Mouse (Mus musculus) frontal cortex, postnatal 36 days (tissue): ENCODE data around the gene Gm10401.
A peak's percentile ranks its signal among the peaks of the same experiment; 100 is the strongest.
"Not testable (repeated sequence)": the region's sequence is repeated elsewhere in the genome, so short reads cannot be mapped to it uniquely, and the experiment has no call there.

Experiments used
- DNase-seq, 2 experiments: peaks; one replicate each; pipeline ENCODE4 v3.0.0; 2022; ENCODE audit warnings: low spot score in 2 of 2

Gene Gm10401

DNA sequence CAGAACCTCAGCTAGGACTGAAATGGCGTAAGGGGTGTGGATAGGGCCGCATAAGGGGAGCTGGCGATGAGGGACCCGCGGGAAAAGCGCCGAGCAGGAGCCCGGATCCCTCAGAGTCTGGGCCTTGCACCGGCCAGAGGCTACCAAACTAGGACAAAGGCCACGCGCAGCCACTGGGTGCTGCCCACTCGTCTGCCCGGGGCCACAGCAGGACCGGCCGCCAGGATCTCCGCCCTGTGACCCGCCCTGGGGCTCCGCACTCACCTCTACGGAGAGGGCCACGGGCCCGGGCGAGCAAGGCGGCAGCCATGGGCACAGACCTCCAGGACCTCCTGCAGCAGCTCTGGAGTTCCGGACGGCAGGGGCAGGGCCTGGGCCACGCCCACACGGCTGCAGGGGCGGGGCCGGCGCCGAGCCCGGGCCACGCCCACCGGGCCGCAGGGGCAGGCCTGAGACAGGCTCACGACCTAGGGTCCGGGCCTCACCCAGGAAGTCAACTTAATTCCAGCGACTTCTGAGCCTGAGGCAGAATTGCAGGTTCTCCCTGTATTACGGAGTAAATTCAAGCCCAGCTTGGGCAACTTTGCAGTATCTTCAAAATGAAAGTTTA, 21.0 kb upstream of the Gm10401 start, which contains the start of gene Acads:
Gene Acads (minus strand): TSS at position 386 of the 610 bp plus-strand sequence.
- DNase-seq = peak; percentile 40 to 44

GRCm38 (mm10) chr5:115117467-115117866, 19.4 kb upstream of the Gm10401 start:
- no peak for DNase-seq

DNA sequence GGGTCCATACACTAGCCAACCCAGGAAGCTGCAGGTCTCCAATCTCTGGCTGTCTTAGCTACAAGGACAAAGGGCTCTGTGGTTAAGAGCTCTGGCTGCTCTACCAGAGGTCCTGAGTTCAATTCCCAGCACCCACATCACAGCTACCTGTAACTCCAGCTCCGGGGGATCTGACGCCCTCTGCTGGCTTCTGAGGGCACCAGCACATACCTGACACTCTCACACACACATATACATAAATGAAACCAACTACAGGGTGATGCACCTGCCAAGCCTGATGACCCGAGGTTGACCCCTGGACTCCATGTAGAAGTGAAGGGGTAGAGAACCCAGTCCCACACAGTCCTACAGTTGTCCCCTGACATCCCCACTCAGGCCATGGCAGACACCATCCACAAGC, 18.3 kb upstream of the Gm10401 start:
- no peak for DNase-seq

GRCm38 (mm10) chr5:115114501-115114900, 16.4 kb upstream of the Gm10401 start:
- DNase-seq = no peak

GRCm38 (mm10) chr5:115113244-115113643, 15.1 kb upstream of the Gm10401 start:
- DNase-seq = no peak

- DNase-seq = no peak
Observed at GRCm38 (mm10) chr5:115111156-115111555, 13.1 kb upstream of the Gm10401 start.

GRCm38 (mm10) chr5:115103253-115103652, 5.2 kb upstream of the Gm10401 start:
- DNase-seq = not testable (repeated sequence)

GRCm38 (mm10) chr5:115102231-115102630, 4.1 kb upstream of the Gm10401 start:
- DNase-seq = no peak

DNA sequence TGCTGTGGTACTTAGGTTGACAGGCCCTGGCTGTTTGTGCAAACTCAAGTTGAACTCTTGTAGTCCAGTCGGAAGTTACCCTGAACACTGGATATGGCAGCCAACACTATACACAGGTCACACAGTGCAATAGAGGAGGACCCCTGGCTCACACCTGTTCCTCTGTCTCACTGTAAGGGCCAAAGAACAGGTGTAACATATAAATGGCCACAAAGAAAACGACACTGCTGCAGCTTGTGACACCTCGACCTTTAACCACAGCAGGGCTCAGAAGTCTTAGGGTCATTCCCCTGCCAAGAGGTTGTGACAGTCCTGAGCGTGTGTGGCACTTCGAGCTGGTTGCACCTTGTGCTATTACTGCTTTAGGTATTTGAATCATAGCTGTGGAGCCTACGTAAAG, 2.4 kb upstream of the Gm10401 start:
- DNase-seq = no peak

DNA sequence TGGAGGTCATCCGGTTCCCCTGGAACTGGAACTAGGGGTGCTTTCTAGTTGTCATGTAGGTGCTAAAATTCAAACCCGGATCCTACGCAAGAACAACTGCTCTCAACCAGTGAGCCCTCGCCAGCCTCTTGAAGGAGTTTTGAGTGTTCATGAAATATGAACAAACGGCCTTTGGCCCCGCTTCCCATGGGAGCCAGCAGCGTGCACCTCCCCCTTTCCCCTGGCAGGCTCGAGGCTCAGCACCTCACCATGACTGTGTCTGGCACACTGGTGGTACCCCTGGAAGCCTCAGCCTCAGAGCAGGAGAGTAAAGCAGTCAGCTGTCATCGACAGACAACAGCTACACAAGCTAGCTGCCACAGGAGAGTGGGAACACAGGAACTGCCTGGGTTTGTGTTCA, 1.9 kb upstream of the Gm10401 start:
- no peak for DNase-seq

- no peak for DNase-seq
Observed at GRCm38 (mm10) chr5:115099530-115099929, 1.4 kb upstream of the Gm10401 start.

GRCm38 (mm10) chr5:115091776-115092175, 6.3 kb downstream of the Gm10401 start:
- DNase-seq = no peak

GRCm38 (mm10) chr5:115091015-115091414, 7.1 kb downstream of the Gm10401 start:
- DNase-seq = no peak

- DNase-seq = no peak
Observed at GRCm38 (mm10) chr5:115089592-115090268, 8.4 kb downstream of the Gm10401 start.

- DNase-seq = no peak
Observed at GRCm38 (mm10) chr5:115085675-115086074, 12.4 kb downstream of the Gm10401 start.

GRCm38 (mm10) chr5:115083492-115083891, 14.6 kb downstream of the Gm10401 start:
- DNase-seq = no peak

GRCm38 (mm10) chr5:115081636-115082035, 16.5 kb downstream of the Gm10401 start:
- no peak for DNase-seq

- peak; percentile 51 to 63 for DNase-seq
Observed at GRCm38 (mm10) chr5:115076144-115076901, 21.8 kb downstream of the Gm10401 start.

GRCm38 (mm10) chr5:115074749-115075148, 23.3 kb downstream of the Gm10401 start:
- no peak for DNase-seq

- not testable (repeated sequence) for DNase-seq
Observed at GRCm38 (mm10) chr5:115073306-115073705, 24.8 kb downstream of the Gm10401 start.

DNA sequence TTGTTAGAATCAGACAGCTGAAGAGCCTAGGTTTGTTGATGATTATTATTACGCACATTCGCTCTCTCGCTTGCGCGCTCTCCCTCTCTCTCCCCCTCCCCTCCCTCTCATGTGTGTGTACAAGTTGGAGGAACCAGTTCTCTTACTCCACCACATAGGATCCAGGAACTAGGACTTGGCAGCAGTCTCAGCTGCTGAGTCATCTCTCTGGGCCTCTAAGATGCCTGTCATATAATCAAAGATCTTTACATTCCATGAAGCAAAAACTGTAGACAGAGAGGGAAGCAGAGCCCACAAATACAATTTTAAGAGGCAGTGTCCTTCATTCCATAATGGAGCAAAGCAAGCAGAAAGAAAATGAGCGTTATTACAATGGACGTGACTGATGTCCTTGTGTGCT, 26.0 kb downstream of the Gm10401 start:
- DNase-seq = peak; percentile 62 to 69

DNA sequence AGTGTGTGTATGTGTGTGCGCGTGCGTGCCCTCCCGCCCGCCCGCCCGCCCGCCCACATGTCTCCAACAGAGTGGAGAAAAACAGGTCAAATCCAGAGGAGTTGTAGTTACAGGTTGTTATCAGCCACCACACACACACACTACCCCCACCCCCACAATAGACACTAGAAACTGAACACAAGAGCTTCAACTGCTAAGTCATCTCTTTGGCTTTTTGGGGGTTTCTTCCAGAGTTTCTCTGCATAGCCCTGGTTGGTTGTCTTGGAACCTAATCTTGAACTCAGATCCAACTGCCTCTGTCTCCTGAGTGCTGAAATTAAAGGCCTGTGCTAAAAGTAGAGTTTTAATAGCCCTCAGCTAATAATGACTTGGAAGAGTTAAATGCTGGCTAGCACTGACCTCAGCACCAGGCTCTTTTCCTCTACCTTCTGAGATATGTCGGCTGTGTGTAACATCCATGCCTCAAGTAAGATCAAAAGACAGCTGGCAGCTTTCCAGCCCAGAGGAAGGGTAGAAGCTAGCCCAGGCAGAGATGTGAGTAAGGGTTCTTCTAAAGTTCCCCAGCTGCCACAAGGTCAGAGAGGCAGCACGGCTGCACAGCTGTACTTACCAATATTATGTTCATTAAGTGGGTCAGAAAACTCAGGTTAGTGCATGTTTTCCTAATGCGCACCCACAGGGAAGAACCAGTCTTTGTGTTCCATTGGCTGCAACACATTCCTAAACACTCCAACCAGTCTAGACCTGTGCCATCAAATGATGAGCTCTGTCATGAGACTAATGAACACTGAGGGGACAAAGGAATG, 26.8 kb downstream of the Gm10401 start:
- no peak for DNase-seq
